Mouse (Mus musculus): ENCODE measurements around the gene Slc22a29.
"Not testable (repeated sequence)": the region's sequence is repeated elsewhere in the genome, so short reads cannot be mapped to it uniquely, and the experiment has no call there.

The Slc22a29 gene

GRCm38 (mm10) chr19:8218800-8219199, at the start of gene Slc22a29:
TSS of gene Slc22a29 (minus strand) at chr19:8218900.
- DNase-seq (ENCODE audit: low read depth) = no peak

- no peak for DNase-seq (ENCODE audit: low read depth)
Observed at GRCm38 (mm10) chr19:8265324-8265723, 46.6 kb upstream of the Slc22a29 start.

GRCm38 (mm10) chr19:8252705-8253037, 34.0 kb upstream of the Slc22a29 start:
- no peak for DNase-seq (ENCODE audit: low read depth)

- DNase-seq (ENCODE audit: low read depth) = peak; percentile 70
Observed at GRCm38 (mm10) chr19:8251896-8252704, 33.4 kb upstream of the Slc22a29 start.

GRCm38 (mm10) chr19:8228916-8229315, 10.2 kb upstream of the Slc22a29 start:
- DNase-seq (ENCODE audit: low read depth) = no peak

- DNase-seq (ENCODE audit: low read depth) = no peak
Observed at GRCm38 (mm10) chr19:8148787-8149523, 69.7 kb downstream of the Slc22a29 start.

GRCm38 (mm10) chr19:8142716-8143115, 76.0 kb downstream of the Slc22a29 start:
- not testable (repeated sequence) for DNase-seq (ENCODE audit: low read depth)

- DNase-seq (ENCODE audit: low read depth) = not testable (repeated sequence)
Observed at GRCm38 (mm10) chr19:8134127-8134841, 84.4 kb downstream of the Slc22a29 start.

- not testable (repeated sequence) for DNase-seq (ENCODE audit: low read depth)
Observed at GRCm38 (mm10) chr19:8131881-8132280, 86.8 kb downstream of the Slc22a29 start, which contains the start of gene Slc22a28. TSS of gene Slc22a28 (minus strand) at chr19:8131982.

Measured in induced T-regulatory cell, adult 2 months (primary cell).